Mouse (Mus musculus): ENCODE results near the gene Efemp2.

GRCm38 (mm10) chr19:5516906-5517505 lies 43.3 kb downstream of the Efemp2 start:
- TF ChIP-seq GATA1 (IDR thresholded peaks at IDR 0.05; ENCODE audit: borderline replicate concordance, low read length) (no peak), FLI1 (IDR thresholded peaks at IDR 0.05; ENCODE audit: low read length) (no peak)

Data from megakaryocyte, embryonic 14.5 days (primary cell).